Mouse (Mus musculus): ENCODE measurements around the gene Letm1. TPM values are rescaled to one million over a fixed set of nuclear protein-coding genes. Genes with fewer than 3 reads are reported as not detected.

The Letm1 gene
- polyA plus RNA-seq, 1 experiment from 2014 or later: 54.6 TPM

GRCm38 (mm10) chr5:33696430-33696829, 86.2 kb downstream of the Letm1 start:
- no peaks in the 10 kb centered on the region for H3K9me3 ChIP-seq (ENCODE audit: control insufficient read depth, low read length)
- DNase-seq (ENCODE audit: low spot score) (no peak), ATAC-seq (ENCODE audit: insufficient read depth, low FRiP score, low TSS enrichment) (no peak)
- peaks cover 16% of the 10 kb centered on the region; the same call in 1 of the 2 replicates for H3K27me3 ChIP-seq (ENCODE audit: control insufficient read depth, insufficient read depth, low read length)
- no peak overlapping the region; the same call in 1 of the 2 replicates for H3K27ac ChIP-seq (ENCODE audit: low read depth, low read length)
- H3K4me3 ChIP-seq (ENCODE audit: low read depth, low read length): no peak overlapping the region
- no peak overlapping the region for H3K9ac ChIP-seq (ENCODE audit: low read length)
- H3K4me1 ChIP-seq (ENCODE audit: control insufficient read depth, insufficient read depth, low read length): peaks cover 74% of the 10 kb centered on the region
- H3K4me2 ChIP-seq (ENCODE audit: low read depth): 0 out of 2 replicates have a peak overlapping the region, but pooled peaks have one; percentile 84
- no peaks in the 10 kb centered on the region for H3K36me3 ChIP-seq (ENCODE audit: control insufficient read depth, insufficient read depth, low read length)
- WGBS: 59% methylated on average over 5 of the region's 5 CpGs

GRCm38 (mm10) chr5:33695718-33696121, 86.9 kb downstream of the Letm1 start:
- DNase-seq (ENCODE audit: low spot score): no peak
- peaks cover 16% of the 10 kb centered on the region; the same call in 1 of the 2 replicates for H3K27me3 ChIP-seq (ENCODE audit: control insufficient read depth, insufficient read depth, low read length)

GRCm38 (mm10) chr5:33694848-33695717, 87.5 kb downstream of the Letm1 start:
- H3K4me2 ChIP-seq (ENCODE audit: low read depth): peak overlapping the region; percentile 84
- DNase-seq (ENCODE audit: low spot score) (peak; percentile 80), ATAC-seq (ENCODE audit: insufficient read depth, low FRiP score, low TSS enrichment) (peak; percentile 69)
- H3K27ac ChIP-seq (ENCODE audit: low read depth, low read length): peak overlapping the region; percentile 92
- H3K9me3 ChIP-seq (ENCODE audit: control insufficient read depth, low read length): no peaks in the 10 kb centered on the region
- peaks cover 16% of the 10 kb centered on the region; the same call in 1 of the 2 replicates for H3K27me3 ChIP-seq (ENCODE audit: control insufficient read depth, insufficient read depth, low read length)
- peaks cover 78% of the 10 kb centered on the region for H3K4me1 ChIP-seq (ENCODE audit: control insufficient read depth, insufficient read depth, low read length)
- WGBS: under 1% methylated on average over 68 of the region's 71 CpGs
- peak overlapping the region; percentile 71 for H3K9ac ChIP-seq (ENCODE audit: low read length)
- H3K4me3 ChIP-seq (ENCODE audit: low read depth, low read length): peak overlapping the region; percentile 38
- H3K36me3 ChIP-seq (ENCODE audit: control insufficient read depth, insufficient read depth, low read length): no peaks in the 10 kb centered on the region

More at GRCm38 (mm10) chr5:33695718-33696121, 86.9 kb downstream of the Letm1 start:
- Histone ChIP-seq H3K9me3 (ENCODE audit: control insufficient read depth, low read length) (no peaks in the 10 kb centered on the region), H3K4me2 (ENCODE audit: low read depth) (peak overlapping the region; percentile 84), H3K27ac (ENCODE audit: low read depth, low read length) (peak overlapping the region; percentile 92), H3K4me3 (ENCODE audit: low read depth, low read length) (peak overlapping the region; percentile 38), H3K36me3 (ENCODE audit: control insufficient read depth, insufficient read depth, low read length) (no peaks in the 10 kb centered on the region), H3K4me1 (ENCODE audit: control insufficient read depth, insufficient read depth, low read length) (peaks cover 75% of the 10 kb centered on the region), H3K9ac (ENCODE audit: low read length) (peak overlapping the region; percentile 71)
- 2% methylated on average over 24 of the region's 24 CpGs for WGBS
- ATAC-seq (ENCODE audit: insufficient read depth, low FRiP score, low TSS enrichment): peak; percentile 13; the same call in 1 of the 2 replicates

- Histone ChIP-seq H3K4me1 (ENCODE audit: control insufficient read depth, insufficient read depth, low read length) (peaks cover 82% of the 10 kb centered on the region), H3K27ac (ENCODE audit: low read depth, low read length) (peak overlapping the region; percentile 92), H3K4me3 (ENCODE audit: low read depth, low read length) (no peak overlapping the region), H3K36me3 (ENCODE audit: control insufficient read depth, insufficient read depth, low read length) (no peaks in the 10 kb centered on the region), H3K27me3 (ENCODE audit: control insufficient read depth, insufficient read depth, low read length) (peaks cover 14% of the 10 kb centered on the region; the same call in 1 of the 2 replicates), H3K4me2 (ENCODE audit: low read depth) (no peak overlapping the region), H3K9me3 (ENCODE audit: control insufficient read depth, low read length) (no peaks in the 10 kb centered on the region), H3K9ac (ENCODE audit: low read length) (no peak overlapping the region)
- DNase-seq (ENCODE audit: low spot score): no peak
- no peak for ATAC-seq (ENCODE audit: insufficient read depth, low FRiP score, low TSS enrichment)
- 51% methylated on average over 9 of the region's 9 CpGs for WGBS
These were observed 88.2 kb downstream of the Letm1 start for GRCm38 (mm10) chr5:33694461-33694847.

GRCm38 (mm10) chr5:33692393-33692792, 90.2 kb downstream of the Letm1 start:
- DNase-seq (ENCODE audit: low spot score) (peak; percentile 85), ATAC-seq (ENCODE audit: insufficient read depth, low FRiP score, low TSS enrichment) (peak; percentile 58)
- 2% methylated on average over 24 of the region's 24 CpGs for WGBS
- no peaks in the 10 kb centered on the region for H3K9me3 ChIP-seq (ENCODE audit: control insufficient read depth, low read length)
- peaks cover 68% of the 10 kb centered on the region for H3K4me1 ChIP-seq (ENCODE audit: control insufficient read depth, insufficient read depth, low read length)
- H3K4me3 ChIP-seq (ENCODE audit: low read depth, low read length): no peak overlapping the region
- H3K9ac ChIP-seq (ENCODE audit: low read length): peak overlapping the region; percentile 36
- H3K36me3 ChIP-seq (ENCODE audit: control insufficient read depth, insufficient read depth, low read length): no peaks in the 10 kb centered on the region
- peaks cover 12% of the 10 kb centered on the region; the same call in 1 of the 2 replicates for H3K27me3 ChIP-seq (ENCODE audit: control insufficient read depth, insufficient read depth, low read length)
- peak overlapping the region; percentile 79 for H3K27ac ChIP-seq (ENCODE audit: low read depth, low read length)
- H3K4me2 ChIP-seq (ENCODE audit: low read depth): peak overlapping the region; percentile 3

- 69% methylated on average over 11 of the region's 11 CpGs for WGBS
- DNase-seq (ENCODE audit: low spot score): no peak
- no peaks in the 10 kb centered on the region for H3K9me3 ChIP-seq (ENCODE audit: control insufficient read depth, low read length)
- H3K36me3 ChIP-seq (ENCODE audit: control insufficient read depth, insufficient read depth, low read length): no peaks in the 10 kb centered on the region
- no peak; the same call in 1 of the 2 replicates for ATAC-seq (ENCODE audit: insufficient read depth, low FRiP score, low TSS enrichment)
- peak overlapping the region; percentile 29 for H3K4me2 ChIP-seq (ENCODE audit: low read depth)
- H3K4me3 ChIP-seq (ENCODE audit: low read depth, low read length): no peak overlapping the region
- peaks cover 53% of the 10 kb centered on the region for H3K4me1 ChIP-seq (ENCODE audit: control insufficient read depth, insufficient read depth, low read length)
- H3K9ac ChIP-seq (ENCODE audit: low read length): no peak overlapping the region; the same call in 1 of the 2 replicates
- peak overlapping the region; percentile 76 for H3K27ac ChIP-seq (ENCODE audit: low read depth, low read length)
- H3K27me3 ChIP-seq (ENCODE audit: control insufficient read depth, insufficient read depth, low read length): peaks cover 2% of the 10 kb centered on the region; the same call in 1 of the 2 replicates
These were observed 92.6 kb downstream of the Letm1 start for GRCm38 (mm10) chr5:33689852-33690645.

Other genes starting within 250 kb of the Letm1 start
- gene Fam53a, start 153.2 kb downstream of the Letm1 start, polyA plus RNA-seq (2014; fragmentation: Nextera tagmentation; extraction: Ambion mirVana): 53.4 and 59.3 TPM in 2 replicates
- 0.58 and 0.77 TPM in 2 replicates for gene Gm9903, start 152.9 kb downstream of the Letm1 start, polyA plus RNA-seq (2014; fragmentation: Nextera tagmentation; extraction: Ambion mirVana)
- gene Slbp, start 130.2 kb downstream of the Letm1 start, polyA plus RNA-seq (2014; fragmentation: Nextera tagmentation; extraction: Ambion mirVana): 242 and 267 TPM in 2 replicates
- 238 and 260 TPM in 2 replicates for gene Tacc3, start 124.7 kb downstream of the Letm1 start, polyA plus RNA-seq (2014; fragmentation: Nextera tagmentation; extraction: Ambion mirVana)
- 38.6 and 39.7 TPM in 2 replicates for gene Tmem129, start 124.4 kb downstream of the Letm1 start, polyA plus RNA-seq (2014; fragmentation: Nextera tagmentation; extraction: Ambion mirVana)
- gene Fgfr3, start 61.1 kb downstream of the Letm1 start, polyA plus RNA-seq (2014; fragmentation: Nextera tagmentation; extraction: Ambion mirVana): 61.3 and 72.0 TPM in 2 replicates
- 96.0 and 116 TPM in 2 replicates for gene Nsd2, start 37.9 kb upstream of the Letm1 start, polyA plus RNA-seq (2014; fragmentation: Nextera tagmentation; extraction: Ambion mirVana)
- gene Nelfa, start 153.6 kb upstream of the Letm1 start, polyA plus RNA-seq (2014; fragmentation: Nextera tagmentation; extraction: Ambion mirVana): 68.4 and 71.5 TPM in 2 replicates
- 199 TPM in 2 replicates for gene Gm1673, start 200.6 kb upstream of the Letm1 start, polyA plus RNA-seq (2014; fragmentation: Nextera tagmentation; extraction: Ambion mirVana)
- gene Nat8l, start 213.2 kb upstream of the Letm1 start, polyA plus RNA-seq (2014; fragmentation: Nextera tagmentation; extraction: Ambion mirVana): 1.5 and 2.2 TPM in 2 replicates